Mouse (Mus musculus) brain, embryonic 14.5 days (tissue): ENCODE data around the gene Rgs8.

Source experiments
- CTCF ChIP-seq: fragments of 200-500 bp; IDR thresholded peaks from 2 replicates; pipeline ENCODE4 v1.5.1; 2012; ENCODE audit warnings: inconsistent platforms, mild to moderate bottlenecking, moderate library complexity, borderline replicate concordance; ENCODE audit not compliant: insufficient read depth, insufficient read length; ENCODE audit errors: extremely low read depth
- POLR2A ChIP-seq: fragments of 200-500 bp; IDR thresholded peaks from 2 replicates; pipeline ENCODE4 v1.6.1; 2012; ENCODE audit warnings: mild to moderate bottlenecking, inconsistent platforms, borderline replicate concordance; ENCODE audit not compliant: poor library complexity, insufficient read depth, insufficient read length, severe bottlenecking; ENCODE audit errors: extremely low read depth

DNA sequence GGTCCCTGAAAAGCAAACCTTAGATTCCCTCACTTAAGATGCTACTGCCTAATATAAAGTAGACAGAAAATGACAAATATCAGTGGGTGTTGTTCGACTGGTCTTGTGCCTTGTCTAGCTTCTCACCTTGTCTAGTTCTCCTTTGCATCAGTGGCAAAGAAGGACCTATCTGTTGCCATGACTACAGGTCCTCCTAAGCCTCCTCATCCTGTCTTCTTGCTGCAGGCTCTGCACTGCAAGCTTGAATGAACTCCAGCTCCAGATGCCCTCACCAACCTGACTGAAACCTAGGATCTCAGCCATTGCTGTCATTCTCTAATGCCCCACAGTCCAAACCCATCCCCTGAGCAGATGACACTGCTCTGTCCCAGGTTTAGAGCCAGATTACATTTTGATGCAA is 65.2 kb downstream of the Rgs8 start:
- TF ChIP-seq CTCF, result no peak
- no peak for TF ChIP-seq POLR2A
